Mouse (Mus musculus) left cerebral cortex, adult 6 months (tissue): ENCODE measurements around the gene Platr17. TPM values are rescaled to one million over a fixed set of nuclear protein-coding genes. Genes with fewer than 3 reads are reported as not detected.

Experiments used
- long read RNA-seq, 2 experiments: library from polyadenylated mRNA; unstranded; transcript quantifications; one replicate each; pipeline ENCODE4 v2.0.0; 2019 to 2020
- polyA plus RNA-seq: library from polyadenylated mRNA; unstranded; fragments of <200 nt; fragmentation: Nextera tagmentation; gene quantifications from 2 replicates; pipeline ENCODE4 v1.2.3, GENCODE M21; 2021

The Platr17 gene
- polyA plus RNA-seq: 1.5 and 2.0 TPM in 2 replicates
- long read RNA-seq, experiment 1: 0 reads
- long read RNA-seq, experiment 2, partial matches to known transcripts: 0 of 3 reads
- long read RNA-seq, experiment 2, other reads (novel, unspliced or antisense): 3 of 3 reads

GRCm38 (mm10) chr17:33904835-33905234, at the start of gene Platr17:
Platr17 (plus strand) TSS chr17:33905135.

DNA sequence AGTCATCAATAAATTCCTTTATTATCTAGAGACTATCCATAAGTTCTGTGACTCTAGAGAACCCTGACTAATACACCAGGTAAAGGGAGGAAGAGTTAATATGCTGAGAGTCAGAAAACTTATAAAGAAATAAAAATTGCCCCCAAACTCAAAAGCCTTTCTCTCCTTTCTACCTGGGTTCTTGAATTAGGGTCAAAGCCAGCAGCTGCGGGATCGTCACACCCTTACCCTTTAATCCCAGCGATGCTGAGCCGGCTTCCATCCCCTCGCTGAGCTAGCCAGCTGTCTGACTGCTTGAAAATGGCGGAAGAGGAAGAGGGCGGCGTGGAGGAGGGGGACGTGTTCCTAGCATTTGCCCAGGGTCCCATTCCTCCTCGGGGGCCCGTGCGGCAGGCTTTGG, 31.4 kb upstream of the Platr17 start, which contains the start of gene Gm7029:
Gene Gm7029 (plus strand): TSS at position 301 of the 400 bp plus-strand sequence.

GRCm38 (mm10) chr17:33890533-33891059, 14.3 kb upstream of the Platr17 start, which contains the start of gene Kifc1:
Kifc1 (minus strand) TSS chr17:33890661.

DNA sequence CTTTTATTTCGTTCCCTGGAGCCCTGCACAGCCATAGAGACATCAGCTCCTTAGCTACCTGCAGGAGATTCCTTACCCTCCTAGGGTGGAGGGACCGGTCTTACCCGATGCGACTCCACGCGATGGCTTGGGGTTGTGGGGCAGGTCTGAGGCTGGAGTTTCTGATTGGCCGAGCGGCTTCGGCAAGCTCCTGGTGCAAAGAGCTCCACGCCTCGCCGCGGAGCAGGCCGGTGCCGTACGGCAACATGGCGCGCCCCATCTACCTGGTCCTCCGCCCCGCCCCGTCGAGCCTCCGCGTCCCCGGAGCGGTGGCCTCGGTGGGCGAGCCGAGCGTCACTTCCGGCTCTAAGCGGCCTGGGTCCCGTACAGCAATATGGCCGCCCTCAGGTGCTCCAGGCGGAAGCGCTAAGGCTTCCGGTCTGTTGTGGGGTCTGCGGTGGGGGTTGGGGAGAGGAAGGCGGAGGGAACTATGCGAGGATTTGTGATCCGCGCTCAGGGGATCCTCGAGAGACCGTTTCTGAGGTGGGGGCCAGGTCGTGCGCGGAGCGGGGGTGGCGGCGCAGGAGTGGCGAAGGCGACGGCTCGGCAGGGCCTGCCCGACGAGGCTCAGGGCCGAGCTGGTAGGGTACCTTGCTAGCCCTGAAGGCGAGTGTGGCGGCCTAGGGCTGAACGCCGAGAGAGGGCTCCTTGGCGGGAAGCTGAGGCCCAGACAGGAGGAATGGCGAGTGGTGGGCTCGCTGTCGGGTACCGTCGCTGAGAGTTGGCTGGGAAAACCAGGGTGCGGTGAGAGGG, 4.3 kb downstream of the Platr17 start, which contains the start of gene Daxx:
Gene Daxx (plus strand): TSS at position 338 of the 792 bp plus-strand sequence.

DNA sequence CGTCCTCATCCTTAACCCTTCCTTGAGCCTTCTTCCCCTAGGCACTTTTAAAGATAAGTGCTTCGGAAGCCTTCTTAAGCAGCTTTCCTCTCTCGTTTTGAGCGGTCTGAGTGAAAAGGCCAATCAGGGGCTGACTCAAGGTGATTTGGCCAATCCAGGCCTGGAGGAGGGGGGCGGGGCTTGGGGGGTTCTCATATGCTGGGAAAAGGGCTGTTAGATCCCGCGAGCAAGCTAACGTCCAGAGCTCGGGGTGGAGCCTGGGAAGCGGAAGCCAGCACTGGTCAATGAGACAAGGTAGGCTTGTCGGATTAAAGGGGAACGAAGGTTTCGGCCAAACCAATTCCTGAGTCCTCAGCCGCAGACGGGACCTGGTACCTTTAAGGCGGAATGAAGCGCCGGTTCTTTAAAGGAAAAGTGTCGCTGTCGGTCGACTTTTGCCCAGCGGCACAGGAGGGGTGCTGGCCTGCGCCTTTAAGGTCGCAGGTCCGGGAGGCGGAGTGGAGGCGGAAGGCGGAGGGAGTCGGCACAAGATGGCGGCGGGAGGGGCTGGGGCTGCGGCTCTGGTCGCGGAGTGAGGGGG, 10.8 kb downstream of the Platr17 start, which contains the start of the genes Tapbp and Zbtb22:
Gene Tapbp (plus strand): TSS at position 229 of the 580 bp plus-strand sequence.
Gene Zbtb22 (plus strand): TSS at position 234 of the 580 bp plus-strand sequence.

GRCm38 (mm10) chr17:33929371-33930279, 24.7 kb downstream of the Platr17 start, which contains the start of gene Rgl2:
Rgl2 (plus strand) TSS chr17:33929543.

DNA sequence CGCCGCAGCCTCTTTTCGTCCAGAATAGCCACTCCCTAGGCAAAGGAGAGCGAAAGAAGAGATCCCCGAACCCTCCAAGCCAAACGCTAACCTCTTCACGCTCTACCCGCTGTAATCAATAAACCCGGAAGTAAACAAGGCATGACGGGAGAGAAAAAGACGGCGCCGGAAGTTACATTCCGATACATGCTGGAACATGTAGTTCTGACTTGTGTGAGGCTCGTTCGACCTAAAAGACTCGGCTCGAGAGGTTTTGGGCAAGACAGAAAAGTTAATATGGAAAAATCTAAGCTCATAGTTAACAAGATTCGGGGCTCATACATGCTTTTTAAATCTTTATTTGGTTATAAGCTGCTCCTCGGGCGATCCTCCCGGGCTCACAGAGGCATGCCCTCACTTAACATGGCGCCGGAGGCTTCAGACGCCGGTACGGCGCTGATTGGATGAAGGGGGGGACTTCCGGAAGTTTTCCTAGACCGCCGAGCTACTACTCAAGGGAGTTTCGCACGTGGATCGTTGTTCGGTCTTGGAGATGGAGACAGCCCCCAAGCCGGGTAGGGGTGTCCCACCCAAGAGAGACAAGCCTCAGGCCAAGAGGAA, 35.4 kb downstream of the Platr17 start, which contains the start of the genes Pfdn6 and Wdr46:
Gene Pfdn6 (minus strand): TSS at position 138 of the 600 bp plus-strand sequence.
Gene Wdr46 (plus strand): TSS at position 455 of the 600 bp plus-strand sequence.

GRCm38 (mm10) chr17:33951021-33951946, 46.3 kb downstream of the Platr17 start, which contains the start of gene B3galt4:
B3galt4 (minus strand) TSS chr17:33951488.

DNA sequence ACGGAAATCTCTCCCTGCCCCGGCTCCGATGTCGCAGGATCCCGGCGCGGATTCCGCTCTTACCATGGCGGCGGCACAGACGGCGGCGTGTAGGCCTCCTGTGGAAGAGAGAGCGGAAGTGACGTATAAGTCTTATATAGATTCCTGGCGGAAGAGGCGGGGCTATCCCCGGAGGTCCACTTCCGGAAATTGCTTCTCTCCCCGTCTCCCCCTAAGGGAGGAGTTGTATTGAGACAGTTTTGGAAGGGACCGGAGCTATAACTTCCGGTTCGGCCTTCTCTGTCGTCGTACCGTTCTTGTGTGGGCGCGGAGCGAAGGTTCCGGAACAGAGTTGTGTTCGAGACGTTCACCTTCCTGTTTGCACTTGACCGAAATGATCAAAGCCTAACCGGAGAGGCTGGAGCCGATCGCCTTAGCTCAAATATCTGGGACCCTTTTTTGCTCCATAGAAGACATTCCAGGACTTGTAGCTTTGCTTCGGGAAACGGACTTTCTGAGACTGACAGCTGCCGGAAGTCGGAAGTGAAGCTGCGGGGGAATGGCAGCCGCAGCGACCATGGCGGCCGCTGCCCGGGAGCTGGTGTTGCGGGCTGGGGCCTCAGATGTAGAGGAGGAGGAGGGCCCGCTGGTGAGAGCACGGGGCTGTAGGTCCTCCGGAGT, 50.8 kb downstream of the Platr17 start, which contains the start of the genes Vps52 and Rps18:
Gene Vps52 (plus strand): TSS at position 258 of the 660 bp plus-strand sequence.
Gene Rps18 (minus strand): TSS at position 447 of the 660 bp plus-strand sequence.

Other genes starting within 250 kb of the Platr17 start
- gene Hnrnpm, start 218.3 kb upstream of the Platr17 start, polyA plus RNA-seq: 48.3 and 50.7 TPM in 2 replicates
- gene March2, start 186.5 kb upstream of the Platr17 start, polyA plus RNA-seq: 20.5 and 194 TPM in 2 replicates
- 640 and 662 TPM in 2 replicates for gene Rab11b, start 144.6 kb upstream of the Platr17 start, polyA plus RNA-seq
- 3.4 TPM in 2 replicates for gene Angptl4, start 123.3 kb upstream of the Platr17 start, polyA plus RNA-seq
- 18.2 and 19.7 TPM in 2 replicates for gene Kank3, start 94.6 kb upstream of the Platr17 start, polyA plus RNA-seq
- 2,886 and 3,372 TPM in 2 replicates for gene Rps28, start 80.6 kb upstream of the Platr17 start, polyA plus RNA-seq
- gene Ndufa7, start 80.6 kb upstream of the Platr17 start, polyA plus RNA-seq: 1,006 and 1,076 TPM in 2 replicates
- gene Cd320, start 62.0 kb upstream of the Platr17 start, polyA plus RNA-seq: 45.2 and 56.2 TPM in 2 replicates
- gene Gm7029, start 31.3 kb upstream of the Platr17 start, polyA plus RNA-seq: not detected in 2 replicates
- gene Kifc1, start 14.5 kb upstream of the Platr17 start, polyA plus RNA-seq: 0.23 and 0.25 TPM in 2 replicates
- gene Daxx, start 4.3 kb downstream of the Platr17 start, polyA plus RNA-seq: 17.9 and 19.4 TPM in 2 replicates
- gene Tapbp, start 10.8 kb downstream of the Platr17 start, polyA plus RNA-seq: 27.8 and 29.4 TPM in 2 replicates
- 4.8 and 8.5 TPM in 2 replicates for gene Zbtb22, start 10.8 kb downstream of the Platr17 start, polyA plus RNA-seq
- gene Rgl2, start 24.4 kb downstream of the Platr17 start, polyA plus RNA-seq: 7.1 and 7.2 TPM in 2 replicates
- 117 and 123 TPM in 2 replicates for gene Pfdn6, start 35.2 kb downstream of the Platr17 start, polyA plus RNA-seq
- gene Wdr46, start 35.5 kb downstream of the Platr17 start, polyA plus RNA-seq: 4.5 and 4.8 TPM in 2 replicates
- gene B3galt4, start 46.4 kb downstream of the Platr17 start, polyA plus RNA-seq: 4.3 and 5.6 TPM in 2 replicates
- 41.5 and 54.7 TPM in 2 replicates for gene Vps52, start 50.7 kb downstream of the Platr17 start, polyA plus RNA-seq
- 906 and 922 TPM in 2 replicates for gene Rps18, start 50.9 kb downstream of the Platr17 start, polyA plus RNA-seq
- 29.6 and 37.7 TPM in 2 replicates for gene H2-K1, start 95.2 kb downstream of the Platr17 start, polyA plus RNA-seq
- gene Ring1, start 119.5 kb downstream of the Platr17 start, polyA plus RNA-seq: 3.4 and 12.5 TPM in 2 replicates
- gene H2-Ke6, start 122.9 kb downstream of the Platr17 start, polyA plus RNA-seq: 25.9 and 48.5 TPM in 2 replicates
- gene Slc39a7, start 126.5 kb downstream of the Platr17 start, polyA plus RNA-seq: 66.0 and 69.8 TPM in 2 replicates
- 12.9 and 32.8 TPM in 2 replicates for gene Rxrb, start 126.7 kb downstream of the Platr17 start, polyA plus RNA-seq
- 0.48 and 0.55 TPM in 2 replicates for gene Col11a2, start 134.3 kb downstream of the Platr17 start, polyA plus RNA-seq
- 1.2 and 1.6 TPM in 2 replicates for gene H2-Oa, start 187.2 kb downstream of the Platr17 start, polyA plus RNA-seq
- gene H2-DMa, start 214.4 kb downstream of the Platr17 start, polyA plus RNA-seq: 32.1 and 36.6 TPM in 2 replicates
- 42.2 and 74.5 TPM in 2 replicates for gene Brd2, start 217.5 kb downstream of the Platr17 start, polyA plus RNA-seq
- 0.44 and 0.55 TPM in 2 replicates for gene H2-DMb2, start 238.2 kb downstream of the Platr17 start, polyA plus RNA-seq
- 4.0 and 4.2 TPM in 2 replicates for gene H2-DMb1, start 247.9 kb downstream of the Platr17 start, polyA plus RNA-seq